Mouse (Mus musculus) liver, adult 2 months (tissue): ENCODE measurements around the gene Tcte1.

ENCODE experiments used
- CTCF ChIP-seq: fragments of 200-500 bp; IDR thresholded peaks from 2 replicates; pipeline ENCODE4 v1.5.1; 2011; ENCODE audit warnings: low read depth, low read length, control low read depth
- POLR2A ChIP-seq: fragments of 200-500 bp; IDR thresholded peaks from 2 replicates; pipeline ENCODE4 v1.6.1; 2011; ENCODE audit warnings: low read length, control low read depth; ENCODE audit not compliant: insufficient read depth; ENCODE audit errors: extremely low read depth

- TF ChIP-seq POLR2A: peak; percentile 99
- no peak for TF ChIP-seq CTCF
These were observed 50.0 kb downstream of the Tcte1 start, which contains the start of gene Hsp90ab1 for GRCm38 (mm10) chr17:45573087-45573779.
